Mouse (Mus musculus): ENCODE measurements around the gene Ctbp1.
A peak's percentile ranks its signal among the peaks of the same experiment; 100 is the strongest.

Ctbp1 gene

GRCm38 (mm10) chr5:33206328-33206727 is 68.5 kb downstream of the Ctbp1 start:
- DNase-seq: no peak

- DNase-seq: no peak
These were observed 70.5 kb downstream of the Ctbp1 start for GRCm38 (mm10) chr5:33204284-33204683.

GRCm38 (mm10) chr5:33203691-33204242 is 71.0 kb downstream of the Ctbp1 start:
- DNase-seq: peak; percentile 52

- no peak for DNase-seq
These were observed 71.6 kb downstream of the Ctbp1 start for GRCm38 (mm10) chr5:33203171-33203565.

- DNase-seq: no peak
These were observed 72.2 kb downstream of the Ctbp1 start for GRCm38 (mm10) chr5:33202516-33203170.

- DNase-seq: no peak
These were observed 73.1 kb downstream of the Ctbp1 start for GRCm38 (mm10) chr5:33201697-33202096.

- no peak for DNase-seq
These were observed 74.7 kb downstream of the Ctbp1 start for GRCm38 (mm10) chr5:33200071-33200470.
